Mouse (Mus musculus) forebrain, embryonic 15.5 days (tissue): ENCODE data around the gene Mfsd4b5. TPM values are rescaled to one million over a fixed set of nuclear protein-coding genes. Genes with fewer than 3 reads are reported as not detected.

ENCODE experiments used
- ATAC-seq: fragments of 200-750 bp; cut with Nextera tagmentation; replicated peaks from 2 replicates; pipeline ENCODE4 v1.8.0; 2017; ENCODE audit warnings: mild to moderate bottlenecking, moderate TSS enrichment, moderate library complexity
- H3K27ac ChIP-seq: fragments of 300-500 bp; sonication (generic); replicated peaks from 2 replicates; pipeline ENCODE4 v1.5.1; 2015; ENCODE audit warnings: mild to moderate bottlenecking, inconsistent platforms
- H3K27me3 ChIP-seq: fragments of 300-500 bp; sonication (generic); 2 replicates; pipeline ENCODE4 v1.6.1; 2015; ENCODE audit warnings: inconsistent platforms
- H3K36me3 ChIP-seq: fragments of 300-500 bp; sonication (generic); 2 replicates; pipeline ENCODE4 v1.6.1; 2015; ENCODE audit warnings: mild to moderate bottlenecking, inconsistent platforms
- H3K4me1 ChIP-seq: fragments of 300-500 bp; sonication (generic); 2 replicates; pipeline ENCODE4 v1.6.1; 2015; ENCODE audit warnings: inconsistent platforms
- H3K4me2 ChIP-seq: fragments of 300-500 bp; sonication (generic); replicated peaks from 2 replicates; pipeline ENCODE4 v1.6.1; 2015; ENCODE audit warnings: mild to moderate bottlenecking, inconsistent platforms
- H3K4me3 ChIP-seq: fragments of 300-500 bp; sonication (generic); 2 replicates; pipeline ENCODE4 v1.5.1; 2015; ENCODE audit warnings: mild to moderate bottlenecking, inconsistent platforms
- H3K9ac ChIP-seq: fragments of 300-500 bp; sonication (generic); replicated peaks from 2 replicates; pipeline ENCODE4 v1.6.1; 2015; ENCODE audit warnings: mild to moderate bottlenecking, inconsistent platforms
- H3K9me3 ChIP-seq: fragments of 300-500 bp; sonication (generic); 2 replicates; pipeline ENCODE4 v1.6.1; 2016; ENCODE audit warnings: inconsistent platforms
- WGBS: fragments of 180-500 bp; shearing (Covaris S2); methylation state at CpG from one replicate; pipeline ENCODE4 v1.1.7; 2015; ENCODE audit warnings: mixed read lengths; 5-methylcytosine and 5-hydroxymethylcytosine counted together
- polyA plus RNA-seq: library from polyadenylated mRNA; unstranded; fragments of >200 nt; fragmentation: Nextera tagmentation; extraction: Ambion mirVana; gene quantifications from 2 replicates; pipeline ENCODE4 v1.2.1, GENCODE M21; 2015

The Mfsd4b5 gene
- not detected in 2 replicates for polyA plus RNA-seq

- 93% methylated on average over 12 of the region's 12 CpGs for WGBS
- no peaks in the 10 kb centered on the region for H3K4me1 ChIP-seq
- no peaks in the 10 kb centered on the region for H3K9me3 ChIP-seq
- H3K9ac ChIP-seq: no peak within 1 kb of the TSS
- H3K36me3 ChIP-seq: no peaks in the 10 kb centered on the region
- H3K4me2 ChIP-seq: no peak within 1 kb of the TSS
- no peaks in the 10 kb centered on the region for H3K27me3 ChIP-seq
- H3K4me3 ChIP-seq: no peak within 1 kb of the TSS
- no peak within 1 kb of the TSS for H3K27ac ChIP-seq
- ATAC-seq: no peak
Observed at GRCm38 (mm10) chr10:39986466-39986865, at the start of gene Mfsd4b5. Gene Mfsd4b5, minus strand, starts transcription at chr10:39986646.

GRCm38 (mm10) chr10:40034956-40035355 lies 48.5 kb upstream of the Mfsd4b5 start:
- WGBS: 96% methylated on average over 6 of the region's 6 CpGs
- Histone ChIP-seq H3K27me3 (no peaks in the 10 kb centered on the region), H3K4me3 (no peak overlapping the region), H3K27ac (no peak overlapping the region), H3K4me1 (no peaks in the 10 kb centered on the region), H3K36me3 (no peaks in the 10 kb centered on the region), H3K9me3 (no peaks in the 10 kb centered on the region), H3K9ac (no peak overlapping the region), H3K4me2 (no peak overlapping the region)
- ATAC-seq: no peak

- no peak overlapping the region for H3K27ac ChIP-seq
- WGBS: 77% methylated on average over 2 of the region's 2 CpGs
- no peak overlapping the region for H3K4me3 ChIP-seq
- H3K4me1 ChIP-seq: no peaks in the 10 kb centered on the region
- ATAC-seq: no peak
- no peaks in the 10 kb centered on the region for H3K27me3 ChIP-seq
- no peaks in the 10 kb centered on the region for H3K36me3 ChIP-seq
- H3K9me3 ChIP-seq: no peaks in the 10 kb centered on the region
- H3K9ac ChIP-seq: no peak overlapping the region
- no peak overlapping the region for H3K4me2 ChIP-seq
Observed at GRCm38 (mm10) chr10:40032897-40033296, 46.5 kb upstream of the Mfsd4b5 start.

- 92% methylated on average over 6 of the region's 6 CpGs for WGBS
- no peak for ATAC-seq
- no peak overlapping the region for H3K4me2 ChIP-seq
- H3K9me3 ChIP-seq: no peaks in the 10 kb centered on the region
- H3K4me1 ChIP-seq: no peaks in the 10 kb centered on the region
- H3K36me3 ChIP-seq: no peaks in the 10 kb centered on the region
- H3K9ac ChIP-seq: no peak overlapping the region
- no peak overlapping the region for H3K27ac ChIP-seq
- H3K27me3 ChIP-seq: no peaks in the 10 kb centered on the region
- H3K4me3 ChIP-seq: no peak overlapping the region
Observed at GRCm38 (mm10) chr10:40030716-40031115, 44.3 kb upstream of the Mfsd4b5 start.

- Histone ChIP-seq H3K9me3 (no peaks in the 10 kb centered on the region), H3K4me2 (no peak overlapping the region), H3K27ac (no peak overlapping the region), H3K27me3 (no peaks in the 10 kb centered on the region), H3K4me3 (no peak overlapping the region), H3K36me3 (no peaks in the 10 kb centered on the region), H3K4me1 (peaks cover 6% of the 10 kb centered on the region), H3K9ac (no peak overlapping the region)
- ATAC-seq: no peak
- 73% methylated on average over 2 of the region's 2 CpGs for WGBS
Observed at GRCm38 (mm10) chr10:40029610-40030009, 43.2 kb upstream of the Mfsd4b5 start.

- Histone ChIP-seq H3K4me2 (no peak overlapping the region), H3K4me3 (no peak overlapping the region), H3K27me3 (no peaks in the 10 kb centered on the region), H3K9ac (no peak overlapping the region), H3K4me1 (peaks cover 13% of the 10 kb centered on the region), H3K9me3 (no peaks in the 10 kb centered on the region), H3K36me3 (no peaks in the 10 kb centered on the region), H3K27ac (no peak overlapping the region)
- WGBS: 78% methylated on average over 8 of the region's 8 CpGs
- ATAC-seq: no peak
Observed at GRCm38 (mm10) chr10:40028091-40028490, 41.6 kb upstream of the Mfsd4b5 start.

DNA sequence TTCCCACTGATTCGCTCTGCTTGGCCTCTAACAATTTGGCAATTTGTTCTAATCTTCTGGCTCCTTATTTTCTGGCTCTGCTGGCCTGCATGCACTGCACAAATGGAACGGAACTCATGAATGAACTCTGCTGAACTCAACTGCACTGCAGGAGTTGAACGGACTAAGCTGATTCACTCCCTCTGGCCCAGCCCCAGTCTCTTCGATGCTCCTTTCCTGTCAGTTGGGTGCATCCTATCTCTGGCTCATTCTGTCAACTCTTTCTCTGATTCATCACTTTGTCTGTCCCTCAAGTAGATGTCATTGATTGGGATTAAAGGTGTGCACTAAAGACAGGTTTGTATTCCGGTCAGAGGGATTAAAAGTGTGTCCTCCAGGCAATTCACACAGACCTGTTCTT lies 40.1 kb upstream of the Mfsd4b5 start:
- WGBS: 94% methylated on average over 5 of the region's 5 CpGs
- Histone ChIP-seq H3K4me1 (peaks cover 13% of the 10 kb centered on the region), H3K4me3 (no peak overlapping the region), H3K27me3 (no peaks in the 10 kb centered on the region), H3K27ac (no peak overlapping the region), H3K36me3 (no peaks in the 10 kb centered on the region), H3K4me2 (no peak overlapping the region), H3K9ac (no peak overlapping the region), H3K9me3 (no peaks in the 10 kb centered on the region)
- no peak for ATAC-seq

GRCm38 (mm10) chr10:40025560-40025959 lies 39.1 kb upstream of the Mfsd4b5 start:
- H3K4me2 ChIP-seq: peak overlapping the region; percentile 91
- H3K4me1 ChIP-seq: peaks cover 13% of the 10 kb centered on the region
- no peak overlapping the region for H3K9ac ChIP-seq
- 64% methylated on average over 8 of the region's 8 CpGs for WGBS
- H3K9me3 ChIP-seq: no peaks in the 10 kb centered on the region
- no peaks in the 10 kb centered on the region for H3K27me3 ChIP-seq
- no peak for ATAC-seq
- H3K27ac ChIP-seq: peak overlapping the region; percentile 76
- no peaks in the 10 kb centered on the region for H3K36me3 ChIP-seq
- peak overlapping the region; percentile 65 for H3K4me3 ChIP-seq

GRCm38 (mm10) chr10:40024554-40025428 lies 38.3 kb upstream of the Mfsd4b5 start, which contains the start of gene Mfsd4b1:
Gene Mfsd4b1, minus strand, starts transcription at chr10:40025268.
- Histone ChIP-seq H3K27ac (peak within 1 kb of the TSS; percentile 76), H3K27me3 (no peaks in the 10 kb centered on the region), H3K36me3 (no peaks in the 10 kb centered on the region), H3K4me2 (peak within 1 kb of the TSS; percentile 91), H3K9ac (peak within 1 kb of the TSS; percentile 67), H3K4me3 (peak within 1 kb of the TSS; percentile 65), H3K9me3 (no peaks in the 10 kb centered on the region), H3K4me1 (peaks cover 13% of the 10 kb centered on the region)
- ATAC-seq: peak; percentile 97
- WGBS: under 1% methylated on average over 46 of the region's 46 CpGs

DNA sequence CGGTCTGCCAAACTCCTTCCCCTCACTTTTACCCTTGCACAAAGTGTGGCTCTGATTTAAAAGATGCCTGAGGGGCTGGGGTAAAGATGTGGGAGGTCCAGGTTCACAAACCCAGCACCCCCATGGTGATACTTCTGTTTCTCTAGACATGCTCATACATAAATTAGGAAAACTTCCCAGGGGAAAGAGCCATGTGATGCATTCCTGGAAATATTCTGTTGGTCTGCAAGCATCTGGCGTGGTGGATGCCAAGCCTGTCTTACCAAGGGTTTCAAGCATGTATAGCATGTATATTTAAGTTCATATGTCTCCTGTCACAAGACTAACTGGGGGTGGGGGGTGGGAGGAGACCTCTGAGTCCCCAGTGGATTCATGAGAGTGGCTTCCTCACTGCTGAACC lies 34.0 kb upstream of the Mfsd4b5 start:
- Histone ChIP-seq H3K4me3 (no peak overlapping the region), H3K9me3 (no peaks in the 10 kb centered on the region), H3K36me3 (no peaks in the 10 kb centered on the region), H3K27me3 (no peaks in the 10 kb centered on the region), H3K4me1 (peaks cover 10% of the 10 kb centered on the region), H3K4me2 (no peak overlapping the region), H3K27ac (no peak overlapping the region), H3K9ac (no peak overlapping the region)
- ATAC-seq: no peak
- 65% methylated on average over 2 of the region's 2 CpGs for WGBS

DNA sequence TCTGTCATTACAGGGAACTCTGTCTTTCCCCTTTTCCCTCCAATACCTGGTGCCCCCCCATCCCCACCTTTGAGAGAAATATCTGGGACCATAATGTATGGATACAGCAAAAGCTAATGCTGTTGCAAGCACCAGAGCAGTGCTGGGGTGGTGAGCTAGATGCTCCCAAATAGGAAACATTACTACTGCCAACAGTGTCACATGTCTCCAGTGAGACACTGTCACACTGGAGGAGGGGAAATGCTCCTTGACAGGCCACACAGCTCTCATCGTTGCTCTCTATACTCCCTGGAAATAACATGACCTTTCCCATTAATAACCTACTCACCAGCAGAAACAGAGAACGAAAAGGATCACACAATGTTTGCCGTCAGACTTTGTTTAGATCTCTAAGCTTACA lies 33.0 kb upstream of the Mfsd4b5 start:
- no peak overlapping the region for H3K4me2 ChIP-seq
- H3K4me3 ChIP-seq: no peak overlapping the region
- 62% methylated on average over 3 of the region's 3 CpGs for WGBS

GRCm38 (mm10) chr10:40018261-40018860 lies 31.9 kb upstream of the Mfsd4b5 start:
- no peak for ATAC-seq
- no peak overlapping the region for H3K27ac ChIP-seq
- H3K4me2 ChIP-seq: no peak overlapping the region
- WGBS: 60% methylated on average over 5 of the region's 5 CpGs
- no peaks in the 10 kb centered on the region for H3K36me3 ChIP-seq
- no peaks in the 10 kb centered on the region for H3K9me3 ChIP-seq
- no peaks in the 10 kb centered on the region for H3K4me1 ChIP-seq
- no peak overlapping the region for H3K4me3 ChIP-seq
- H3K27me3 ChIP-seq: no peaks in the 10 kb centered on the region
- H3K9ac ChIP-seq: no peak overlapping the region

More for the DNA sequence above, 33.0 kb upstream of the Mfsd4b5 start:
- no peaks in the 10 kb centered on the region for H3K27me3 ChIP-seq
- H3K9me3 ChIP-seq: no peaks in the 10 kb centered on the region
- no peak overlapping the region for H3K9ac ChIP-seq
- no peak overlapping the region for H3K27ac ChIP-seq
- H3K4me1 ChIP-seq: peaks cover 5% of the 10 kb centered on the region; the same call in 1 of the 2 replicates
- no peaks in the 10 kb centered on the region for H3K36me3 ChIP-seq
- ATAC-seq: no peak
